Mouse (Mus musculus) forebrain, embryonic 12.5 days (tissue): ENCODE results near the gene Pex5l. TPM values are rescaled to one million over a fixed set of nuclear protein-coding genes. Genes with fewer than 3 reads are reported as not detected.
A peak's percentile ranks its signal among the peaks of the same experiment; 100 is the strongest.

Experiments
- ATAC-seq: fragments of 200-750 bp; cut with Nextera tagmentation; 2 replicates; pipeline ENCODE4 v1.8.0; 2017; ENCODE audit warnings: moderate TSS enrichment; ENCODE audit not compliant: low FRiP score
- H3K27ac ChIP-seq: fragments of 300-500 bp; sonication (generic); 2 replicates; pipeline ENCODE4 v1.5.1; 2016; ENCODE audit warnings: mild to moderate bottlenecking
- H3K27me3 ChIP-seq: fragments of 300-500 bp; sonication (generic); 2 replicates; pipeline ENCODE4 v1.6.1; 2016; ENCODE audit warnings: mild to moderate bottlenecking
- H3K36me3 ChIP-seq: fragments of 300-500 bp; sonication (generic); replicated peaks from 2 replicates; pipeline ENCODE4 v1.6.1; 2016; ENCODE audit warnings: mild to moderate bottlenecking
- H3K4me1 ChIP-seq: fragments of 300-500 bp; sonication (generic); 2 replicates; pipeline ENCODE4 v1.6.1; 2016
- H3K4me2 ChIP-seq: fragments of 300-500 bp; sonication (generic); 2 replicates; pipeline ENCODE4 v1.6.1; 2016; ENCODE audit warnings: mild to moderate bottlenecking, moderate library complexity
- H3K4me3 ChIP-seq: fragments of 300-500 bp; sonication (generic); replicated peaks from 2 replicates; pipeline ENCODE4 v1.5.1; 2016; ENCODE audit warnings: mild to moderate bottlenecking
- H3K9ac ChIP-seq: fragments of 300-500 bp; sonication (generic); 2 replicates; pipeline ENCODE4 v1.6.1; 2016; ENCODE audit warnings: mild to moderate bottlenecking
- H3K9me3 ChIP-seq: fragments of 300-500 bp; sonication (generic); 2 replicates; pipeline ENCODE4 v1.6.1; 2016
- WGBS: fragments of 180-500 bp; shearing (Covaris S2); methylation state at CpG from one replicate; pipeline ENCODE4 v1.1.7; 2016; 5-methylcytosine and 5-hydroxymethylcytosine counted together
- polyA plus RNA-seq: library from polyadenylated mRNA; unstranded; fragments of >200 nt; fragmentation: Nextera tagmentation; extraction: Ambion mirVana; gene quantifications from 2 replicates; pipeline ENCODE4 v1.2.1, GENCODE M21; 2016

Gene Pex5l
- polyA plus RNA-seq, 1 experiment from 2014 or later, result 1.5 TPM

DNA sequence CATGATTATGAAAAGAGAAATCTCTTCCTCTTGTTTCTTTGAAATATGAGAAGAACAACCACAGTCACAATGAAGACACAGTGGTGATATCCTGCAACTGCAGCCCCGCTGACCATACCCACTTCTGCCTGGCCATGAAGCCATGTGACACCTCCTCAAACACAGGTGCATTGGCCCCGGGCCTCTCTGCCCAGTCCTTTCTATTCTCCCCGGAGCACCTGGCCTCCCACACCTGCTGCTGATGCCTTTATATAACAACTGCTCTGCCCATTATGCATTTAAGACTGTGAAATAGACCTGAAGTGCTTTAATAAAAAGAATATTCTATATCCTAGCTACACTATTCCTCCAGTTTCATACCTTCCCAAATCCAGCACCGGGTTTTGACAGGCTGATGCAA lies 54.8 kb downstream of the Pex5l start:
- ATAC-seq, result no peak
- no peaks in the 10 kb centered on the region for H3K9me3 ChIP-seq
- H3K4me1 ChIP-seq, result peaks cover 15% of the 10 kb centered on the region
- no peak overlapping the region for H3K9ac ChIP-seq
- 79% methylated on average over 4 of the region's 4 CpGs for WGBS
- no peaks in the 10 kb centered on the region for H3K27me3 ChIP-seq
- no peak overlapping the region for H3K27ac ChIP-seq
- H3K4me3 ChIP-seq, result no peak overlapping the region
- no peaks in the 10 kb centered on the region for H3K36me3 ChIP-seq
- no peak overlapping the region for H3K4me2 ChIP-seq

DNA sequence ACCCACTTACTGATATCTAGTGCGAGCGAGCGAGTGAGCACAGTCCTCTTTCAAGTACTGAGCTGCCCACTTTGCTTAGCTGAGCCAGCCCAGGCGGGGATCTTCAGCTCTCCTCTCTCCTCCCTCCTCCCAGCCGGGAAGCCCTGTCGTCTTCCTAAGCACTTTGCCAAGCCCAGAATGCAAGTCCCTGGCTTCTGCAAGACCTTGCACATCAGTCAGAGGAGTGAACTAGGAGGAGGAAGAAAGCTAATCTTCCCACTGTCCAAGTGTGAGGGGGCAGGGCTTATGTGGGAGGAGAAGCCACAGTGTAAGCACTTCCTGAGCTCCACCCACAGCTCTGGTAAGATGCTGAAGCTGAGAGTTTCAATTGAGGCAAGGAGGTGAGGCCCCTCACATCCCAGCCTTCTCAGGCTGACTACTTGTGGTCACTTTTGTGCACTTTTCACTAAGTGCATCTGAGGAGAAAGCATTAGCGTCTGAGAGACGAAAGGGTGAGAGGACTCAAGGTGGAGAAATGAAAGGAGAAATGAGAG lies 60.2 kb downstream of the Pex5l start:
- H3K9me3 ChIP-seq, result no peaks in the 10 kb centered on the region
- no peak overlapping the region for H3K4me3 ChIP-seq
- peaks cover 9% of the 10 kb centered on the region; the same call in 1 of the 2 replicates for H3K4me1 ChIP-seq
- ATAC-seq, result 0 out of 2 replicates have a peak, but pooled peaks have one; percentile 30
- H3K27ac ChIP-seq, result no peak overlapping the region
- H3K4me2 ChIP-seq, result no peak overlapping the region
- WGBS, result 29% methylated on average over 8 of the region's 8 CpGs
- H3K36me3 ChIP-seq, result no peaks in the 10 kb centered on the region
- no peak overlapping the region for H3K9ac ChIP-seq
- no peaks in the 10 kb centered on the region for H3K27me3 ChIP-seq

DNA sequence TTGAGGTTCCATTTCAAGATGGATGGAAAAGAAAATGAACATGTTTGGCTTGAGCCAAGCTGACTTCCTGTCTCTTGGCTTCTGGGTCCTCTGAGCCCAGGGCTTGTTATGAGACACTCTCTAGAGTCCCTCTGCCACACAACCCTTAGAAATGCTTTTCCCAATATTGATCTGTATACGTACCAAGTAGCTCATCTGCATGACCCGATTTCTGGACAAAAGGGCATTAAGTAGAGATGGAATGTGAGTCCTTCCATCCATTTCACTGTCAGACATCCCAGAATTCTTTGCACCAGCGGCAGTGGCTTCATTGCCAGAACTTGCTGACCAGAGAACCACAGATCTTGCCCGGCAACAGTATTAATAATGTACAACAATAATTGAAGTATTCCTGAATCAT lies 61.3 kb downstream of the Pex5l start:
- Histone ChIP-seq H3K9ac (no peak overlapping the region), H3K27me3 (no peaks in the 10 kb centered on the region), H3K4me3 (no peak overlapping the region), H3K4me1 (peaks cover 9% of the 10 kb centered on the region; the same call in 1 of the 2 replicates), H3K27ac (no peak overlapping the region), H3K4me2 (no peak overlapping the region), H3K36me3 (no peaks in the 10 kb centered on the region), H3K9me3 (no peaks in the 10 kb centered on the region)
- WGBS, result 92% methylated on average over 4 of the region's 4 CpGs
- no peak for ATAC-seq

DNA sequence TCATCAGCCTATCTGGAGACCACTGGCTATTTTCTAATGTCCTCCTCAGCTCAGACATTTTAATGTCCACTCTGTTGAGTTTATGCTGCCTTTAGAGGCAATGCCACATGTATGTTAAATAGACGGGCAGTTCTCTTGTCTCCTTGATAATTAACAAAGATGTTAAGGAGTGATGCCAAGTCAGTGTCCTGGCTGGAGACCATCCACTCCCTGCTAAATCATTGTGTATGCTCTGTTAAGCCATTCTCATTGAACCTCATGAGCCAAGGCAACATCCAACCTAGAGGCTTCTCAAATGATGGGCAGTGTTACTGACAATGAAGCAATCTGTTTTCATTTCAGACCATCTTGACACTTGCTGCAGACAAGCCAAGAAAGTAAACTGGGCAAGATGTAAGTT lies 63.4 kb downstream of the Pex5l start:
- Histone ChIP-seq H3K36me3 (no peaks in the 10 kb centered on the region), H3K4me2 (no peak overlapping the region), H3K4me3 (no peak overlapping the region), H3K27ac (no peak overlapping the region), H3K27me3 (no peaks in the 10 kb centered on the region), H3K4me1 (peaks cover 10% of the 10 kb centered on the region; the same call in 1 of the 2 replicates), H3K9ac (no peak overlapping the region), H3K9me3 (no peaks in the 10 kb centered on the region)
- 85% methylated on average over 1 of the region's 1 CpGs for WGBS
- ATAC-seq, result no peak

DNA sequence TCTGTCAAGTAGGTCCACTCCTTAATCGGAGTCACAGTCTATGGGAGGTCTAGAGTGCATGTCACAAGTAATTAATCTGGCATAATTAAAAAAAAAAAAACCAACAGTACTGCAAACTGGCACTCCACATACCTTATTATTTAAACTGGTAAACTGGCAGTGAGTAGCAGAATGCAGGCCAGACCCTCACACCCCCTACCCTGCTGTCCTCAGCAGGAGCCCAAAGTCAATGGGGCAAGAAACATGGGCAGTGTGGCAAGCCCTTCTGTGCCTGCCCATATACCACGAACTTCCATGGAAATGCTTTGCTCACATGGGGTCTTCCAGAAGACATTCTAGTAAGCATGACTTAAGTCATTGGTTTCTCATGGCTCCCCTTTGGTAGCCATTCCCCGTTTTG lies 63.9 kb downstream of the Pex5l start:
- Histone ChIP-seq H3K36me3 (no peaks in the 10 kb centered on the region), H3K27ac (no peak overlapping the region), H3K4me1 (peaks cover 15% of the 10 kb centered on the region; the same call in 1 of the 2 replicates), H3K9me3 (no peaks in the 10 kb centered on the region), H3K4me3 (no peak overlapping the region), H3K9ac (no peak overlapping the region), H3K27me3 (no peaks in the 10 kb centered on the region), H3K4me2 (no peak overlapping the region)
- WGBS, result 86% methylated on average over 3 of the region's 3 CpGs
- ATAC-seq, result no peak

DNA sequence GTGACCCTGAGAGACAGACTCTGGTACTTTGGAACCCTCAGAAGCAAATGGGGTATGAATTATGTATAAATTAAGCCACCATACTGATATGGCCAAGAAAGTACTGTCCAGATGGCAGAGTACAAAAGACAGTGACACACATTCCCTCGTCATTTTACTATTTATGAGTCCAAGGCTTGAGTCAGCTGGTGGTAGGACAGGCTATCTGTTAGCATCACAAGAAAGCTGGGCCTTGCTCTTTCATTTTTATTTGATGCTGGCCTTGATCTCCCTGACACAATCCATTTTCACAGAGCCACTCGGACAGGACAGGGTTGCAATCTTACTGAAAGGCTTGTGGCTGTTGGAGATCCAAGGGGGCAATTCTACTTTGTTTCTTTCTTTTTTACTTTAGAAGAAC lies 67.4 kb downstream of the Pex5l start:
- 74% methylated on average over 2 of the region's 2 CpGs for WGBS
- no peak for ATAC-seq

DNA sequence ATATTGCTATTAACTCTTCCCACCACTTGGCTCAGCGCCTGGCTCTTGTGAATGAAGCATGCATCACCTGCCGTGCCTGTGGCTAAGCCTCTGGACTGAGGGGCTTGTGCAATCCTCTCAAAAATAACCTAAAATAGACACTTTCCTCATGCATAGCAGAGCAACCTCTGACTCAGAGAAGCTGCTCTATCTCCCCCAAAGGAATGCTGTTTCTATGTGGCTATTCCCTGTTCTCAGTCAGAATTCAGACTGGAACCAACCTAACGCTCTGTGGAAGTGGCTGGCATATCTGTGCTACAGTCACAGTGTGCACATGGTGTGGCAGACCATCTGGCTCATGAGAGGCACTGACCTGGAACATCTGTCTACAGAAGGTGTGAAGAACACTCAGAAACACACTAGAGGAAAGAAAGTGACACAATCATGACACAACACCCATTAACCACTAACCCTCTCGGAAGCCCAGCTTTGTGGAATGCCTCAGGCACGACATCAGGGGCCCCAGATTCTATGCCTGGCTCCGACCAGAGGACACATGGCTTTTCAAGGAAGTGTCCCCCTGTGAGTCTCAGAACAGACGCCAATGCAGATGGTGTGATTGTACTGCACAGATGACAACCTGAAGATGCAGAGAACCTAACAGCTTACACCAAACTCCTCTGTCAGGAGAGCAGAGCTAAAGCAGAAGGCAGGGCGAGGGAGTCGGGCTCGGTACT lies 68.6 kb downstream of the Pex5l start:
- no peak overlapping the region for H3K9ac ChIP-seq
- no peaks in the 10 kb centered on the region for H3K9me3 ChIP-seq
- 65% methylated on average over 10 of the region's 10 CpGs for WGBS
- H3K4me2 ChIP-seq, result no peak overlapping the region
- H3K4me3 ChIP-seq, result no peak overlapping the region
- peaks cover 10% of the 10 kb centered on the region; the same call in 1 of the 2 replicates for H3K4me1 ChIP-seq
- 0 out of 2 replicates have a peak overlapping the region, but pooled peaks have one; percentile 31 for H3K27ac ChIP-seq
- no peaks in the 10 kb centered on the region for H3K27me3 ChIP-seq
- ATAC-seq, result peak; percentile 68; the same call in 1 of the 2 replicates
- no peaks in the 10 kb centered on the region for H3K36me3 ChIP-seq

More for the DNA sequence above, 67.4 kb downstream of the Pex5l start:
- Histone ChIP-seq H3K9me3 (no peaks in the 10 kb centered on the region), H3K27ac (no peak overlapping the region), H3K36me3 (no peaks in the 10 kb centered on the region), H3K4me1 (peaks cover 10% of the 10 kb centered on the region; the same call in 1 of the 2 replicates), H3K4me2 (no peak overlapping the region), H3K27me3 (no peaks in the 10 kb centered on the region), H3K9ac (no peak overlapping the region), H3K4me3 (no peak overlapping the region)

DNA sequence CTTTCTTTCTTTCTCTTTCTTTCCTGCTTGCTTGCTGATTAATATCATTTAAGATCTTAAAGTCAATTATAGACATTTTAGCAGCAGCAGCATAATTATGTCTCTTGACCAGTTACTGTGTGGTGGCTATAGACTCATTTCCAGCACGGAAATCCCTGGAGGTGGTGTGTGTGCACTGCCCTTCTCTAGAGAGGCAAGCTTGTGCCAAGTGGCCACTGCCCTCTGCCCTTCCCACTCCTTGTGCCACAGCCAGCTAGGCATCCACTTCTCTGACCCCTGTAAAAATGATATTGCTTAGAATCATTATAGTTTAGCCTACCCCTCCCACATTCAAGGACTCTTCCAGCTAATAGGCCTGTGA lies 69.2 kb downstream of the Pex5l start:
- H3K36me3 ChIP-seq, result no peaks in the 10 kb centered on the region
- H3K4me2 ChIP-seq, result no peak overlapping the region
- no peak; the same call in 1 of the 2 replicates for ATAC-seq
- no peaks in the 10 kb centered on the region for H3K9me3 ChIP-seq
- no peaks in the 10 kb centered on the region for H3K27me3 ChIP-seq
- peaks cover 10% of the 10 kb centered on the region; the same call in 1 of the 2 replicates for H3K4me1 ChIP-seq
- 79% methylated on average over 1 of the region's 1 CpGs for WGBS
- H3K9ac ChIP-seq, result no peak overlapping the region
- 0 out of 2 replicates have a peak overlapping the region, but pooled peaks have one; percentile 13 for H3K27ac ChIP-seq
- no peak overlapping the region for H3K4me3 ChIP-seq

DNA sequence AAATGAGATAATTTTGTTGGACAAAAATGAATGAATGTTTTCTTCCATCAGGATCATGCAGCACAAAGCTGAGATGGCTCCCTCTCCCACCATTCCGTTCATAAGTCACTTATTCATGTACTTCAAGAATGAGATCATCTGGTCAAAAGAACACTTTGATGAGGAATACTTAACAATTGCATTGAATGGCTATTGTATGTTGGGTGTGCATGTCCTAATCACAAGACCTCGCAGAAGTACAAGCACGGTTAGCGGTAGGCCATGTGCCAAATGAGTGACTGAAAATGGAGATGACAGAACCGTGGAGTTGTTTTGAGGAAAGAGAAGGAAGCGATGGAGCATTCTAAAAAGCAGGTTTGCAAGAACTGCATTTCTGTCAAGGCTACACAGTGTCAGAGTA lies 72.3 kb downstream of the Pex5l start:
- Histone ChIP-seq H3K27ac (no peak overlapping the region), H3K27me3 (no peaks in the 10 kb centered on the region), H3K9me3 (no peaks in the 10 kb centered on the region), H3K4me1 (peaks cover 10% of the 10 kb centered on the region), H3K4me3 (no peak overlapping the region), H3K9ac (no peak overlapping the region), H3K4me2 (no peak overlapping the region), H3K36me3 (no peaks in the 10 kb centered on the region)
- WGBS, result 74% methylated on average over 6 of the region's 6 CpGs
- no peak for ATAC-seq

DNA sequence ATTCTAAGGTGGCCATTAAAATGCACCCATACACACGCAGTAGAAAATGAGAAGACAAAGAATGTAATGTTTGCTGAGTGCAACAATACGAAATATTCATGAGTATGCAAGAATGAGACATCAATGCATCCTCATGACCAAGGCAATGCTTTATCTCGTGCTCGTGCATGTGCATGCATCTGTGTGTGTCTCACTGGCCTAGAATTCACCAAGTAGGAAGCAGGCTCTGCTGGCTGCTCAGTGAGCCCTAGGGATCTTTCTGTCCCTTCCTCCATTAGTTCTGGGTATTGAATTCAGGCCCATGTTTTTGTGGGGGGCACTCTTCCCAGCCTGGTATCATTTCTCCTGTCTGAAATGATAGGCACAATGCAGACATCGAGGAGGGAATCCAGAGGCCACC lies 74.9 kb downstream of the Pex5l start:
- no peak overlapping the region for H3K9ac ChIP-seq
- no peak for ATAC-seq
- H3K27me3 ChIP-seq, result no peaks in the 10 kb centered on the region
- WGBS, result 65% methylated on average over 5 of the region's 5 CpGs
- H3K4me2 ChIP-seq, result no peak overlapping the region
- no peak overlapping the region for H3K27ac ChIP-seq
- no peak overlapping the region for H3K4me3 ChIP-seq
- H3K9me3 ChIP-seq, result no peaks in the 10 kb centered on the region
- peaks cover 12% of the 10 kb centered on the region for H3K4me1 ChIP-seq
- H3K36me3 ChIP-seq, result no peaks in the 10 kb centered on the region

DNA sequence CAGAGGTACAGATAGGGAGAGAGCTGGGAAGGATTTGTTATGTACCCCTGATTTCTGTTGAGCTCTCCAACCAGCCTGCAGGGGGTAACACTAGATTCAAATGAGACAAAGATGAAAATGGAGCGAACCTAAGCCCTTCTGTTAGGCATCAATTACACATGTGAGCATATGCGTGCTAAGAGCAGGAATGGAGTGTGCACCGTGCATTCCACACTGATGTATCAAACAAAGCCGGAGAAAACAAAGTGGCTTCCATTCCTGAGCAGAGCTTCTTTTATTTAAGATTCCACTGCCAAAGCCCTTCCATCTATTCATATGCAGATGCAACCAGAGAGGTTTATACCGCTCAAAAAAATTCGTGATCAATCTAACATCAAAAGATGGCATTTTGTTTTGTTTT lies 79.5 kb downstream of the Pex5l start:
- Histone ChIP-seq H3K27me3 (no peaks in the 10 kb centered on the region; the same call in 1 of the 2 replicates), H3K36me3 (no peaks in the 10 kb centered on the region), H3K4me1 (peaks cover 33% of the 10 kb centered on the region), H3K4me3 (no peak overlapping the region), H3K4me2 (no peak overlapping the region), H3K27ac (no peak overlapping the region; the same call in 1 of the 2 replicates), H3K9me3 (no peaks in the 10 kb centered on the region), H3K9ac (no peak overlapping the region)
- ATAC-seq, result peak; percentile 25; the same call in 1 of the 2 replicates
- WGBS, result 6% methylated on average over 6 of the region's 6 CpGs

DNA sequence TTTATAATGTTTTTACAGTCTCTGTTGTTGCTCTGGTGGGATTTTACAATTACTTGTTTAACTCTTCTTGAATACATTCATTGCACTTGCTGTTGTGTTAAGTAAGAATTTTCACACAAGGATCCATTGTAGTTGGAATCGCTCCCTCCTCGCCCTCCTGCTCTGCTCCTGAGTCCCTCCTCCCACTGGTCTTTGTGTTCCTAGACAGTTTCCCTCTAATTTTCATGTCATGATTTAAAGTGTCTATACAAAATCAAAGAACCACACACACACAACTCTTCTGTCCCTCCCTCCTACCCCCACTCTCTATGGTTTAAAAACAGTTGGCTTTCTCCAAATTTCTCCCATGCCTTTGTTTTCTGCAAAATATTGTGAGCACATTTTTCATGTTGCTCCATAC lies 81.6 kb downstream of the Pex5l start:
- Histone ChIP-seq H3K36me3 (no peaks in the 10 kb centered on the region), H3K27me3 (no peaks in the 10 kb centered on the region; the same call in 1 of the 2 replicates), H3K4me2 (no peak overlapping the region), H3K4me1 (peaks cover 33% of the 10 kb centered on the region), H3K9ac (no peak overlapping the region), H3K27ac (no peak overlapping the region), H3K9me3 (no peaks in the 10 kb centered on the region), H3K4me3 (no peak overlapping the region)
- WGBS, result 26% methylated on average over 2 of the region's 2 CpGs
- no peak for ATAC-seq

DNA sequence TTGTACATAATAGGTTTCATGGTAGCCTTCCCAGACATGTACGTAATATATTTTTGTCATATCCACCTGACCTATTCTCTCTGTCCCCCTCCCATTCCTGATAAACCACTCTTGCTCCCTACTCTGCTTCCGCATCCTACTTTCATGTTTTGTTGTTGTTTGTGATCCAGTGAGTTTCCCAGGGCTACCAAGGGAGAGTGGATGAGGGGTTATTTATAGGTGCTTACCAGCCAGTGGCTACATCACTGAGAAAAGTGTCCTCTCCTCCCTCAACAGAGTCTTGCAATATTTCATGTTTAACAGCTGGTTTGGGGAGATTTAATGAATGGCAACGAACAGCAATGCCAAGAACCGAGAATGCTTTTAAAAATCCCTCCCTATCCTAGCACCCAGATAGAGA lies 82.0 kb downstream of the Pex5l start:
- Histone ChIP-seq H3K27ac (no peak overlapping the region), H3K4me2 (no peak overlapping the region), H3K9ac (no peak overlapping the region), H3K9me3 (no peaks in the 10 kb centered on the region), H3K27me3 (no peaks in the 10 kb centered on the region; the same call in 1 of the 2 replicates), H3K4me3 (no peak overlapping the region), H3K4me1 (peaks cover 33% of the 10 kb centered on the region), H3K36me3 (no peaks in the 10 kb centered on the region)
- 79% methylated on average over 4 of the region's 4 CpGs for WGBS
- no peak for ATAC-seq
